Comparison of ENCODE assay signal across 24 mouse cellular contexts in the genomic region with DNA sequence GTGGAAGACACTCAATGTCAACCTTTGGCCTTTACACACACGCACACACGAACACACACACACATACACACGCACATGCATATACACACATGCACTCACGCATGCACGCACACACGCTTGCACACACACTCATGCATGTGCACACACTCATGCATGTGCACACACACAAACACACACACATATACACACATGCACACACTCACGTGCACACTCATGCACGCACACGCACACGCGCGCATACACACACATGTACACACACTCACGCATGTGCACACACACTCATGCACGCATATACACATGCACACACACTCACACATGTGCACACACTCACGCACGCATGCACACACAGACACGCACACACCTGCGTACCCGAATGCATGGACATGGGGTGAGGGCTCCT. TPM values are rescaled to one million over a fixed set of nuclear protein-coding genes. Genes with fewer than 3 reads are reported as not detected.
DNase-seq lines count a peak whose midpoint lies in the region; TF ChIP-seq lines count a peak whose summit lies in the region.
"Had no signal": no experiment of that assay in that cellular context is flagged by ENCODE, and none has a peak within 500 bp of the region (broad histone marks: within the 10 kb centered on the region; RNA-seq: fewer than 3 reads in every experiment).

No protein-coding gene starts in this region.

- no peak overlapping the region for H3K27ac ChIP-seq in testis, adult 2 months (ENCODE audit: control insufficient read depth, insufficient read depth, low read depth, low read length)
- H3K27ac ChIP-seq in MEL (ENCODE audit: control insufficient read depth, low read depth, low read length) = no peak overlapping the region
- H3K27ac ChIP-seq: embryonic facial prominence, embryonic 13.5 days; embryonic facial prominence, embryonic 15.5 days; forebrain, embryonic 13.5 days; forebrain, embryonic 15.5 days had no signal

- peaks cover 15% of the 10 kb centered on the region for H3K4me1 ChIP-seq in testis, adult 2 months (ENCODE audit: control insufficient read depth, insufficient read depth, low read length)
- no peaks in the 10 kb centered on the region for H3K4me1 ChIP-seq in MEL (ENCODE audit: control insufficient read depth in 1 of 2, insufficient read depth in 2 of 2, low read length in 2 of 2)
- H3K4me1 ChIP-seq: embryonic facial prominence, embryonic 13.5 days; forebrain, embryonic 13.5 days; forebrain, embryonic 15.5 days had no signal

- H3K79me2 ChIP-seq in MEL (ENCODE audit: control insufficient read depth, insufficient read depth, low read length, poor library complexity) = no peaks in the 10 kb centered on the region

- TF ChIP-seq EP300 in MEL (IDR thresholded peaks at IDR 0.05; ENCODE audit: low read depth in 1 of 2, low read length in 2 of 2) = no peak

- TF ChIP-seq RAD21 in MEL (IDR thresholded peaks at IDR 0.05; ENCODE audit: low read depth, low read length) = no peak

- TF ChIP-seq POLR2A in testis, adult 2 months (IDR thresholded peaks at IDR 0.05; ENCODE audit: control insufficient read depth, low read depth, low read length) = peak; percentile 28; the same call in 1 of the 2 replicates
- no peak for TF ChIP-seq POLR2A in MEL (IDR thresholded peaks at IDR 0.05; ENCODE audit: control insufficient read depth in 1 of 2, insufficient read depth in 1 of 2, low read depth in 1 of 2, low read length in 2 of 2, poor library complexity in 1 of 2)

- no peak for DNase-seq in testis, postnatal 10 days (ENCODE audit: low spot score)
- no peak for DNase-seq in MEL (ENCODE audit: low read depth, low spot score)
- no peak for DNase-seq in kidney, postnatal 25 days
- DNase-seq in ovary, postnatal 36 days (ENCODE audit: low spot score) = no peak
- DNase-seq: adrenal gland, adult 2 months; adrenal gland, postnatal 10 days; adrenal gland, postnatal 25 days; cerebellum, adult 11 months; cerebellum, adult 18-20 months; cerebellum, adult 8-10 months; cerebellum, adult 9-11 months; cerebellum, postnatal 14 days; cerebellum, postnatal 36 days; embryo, embryonic 11 days; forebrain, postnatal 0 days had no signal

- H3K9ac ChIP-seq in MEL (ENCODE audit: control insufficient read depth, low read depth, low read length, poor library complexity, severe bottlenecking) = no peak overlapping the region
- H3K9ac ChIP-seq: embryonic facial prominence, embryonic 13.5 days; embryonic facial prominence, embryonic 15.5 days; forebrain, embryonic 13.5 days; forebrain, embryonic 15.5 days; forebrain, postnatal 0 days had no signal

- H3K27me3 ChIP-seq in testis, adult 2 months (ENCODE audit: control insufficient read depth, insufficient read depth, low read length) = no peaks in the 10 kb centered on the region
- H3K27me3 ChIP-seq in MEL (ENCODE audit: control insufficient read depth in 1 of 2, insufficient read depth in 2 of 2, low read length in 2 of 2) = no peaks in the 10 kb centered on the region
- H3K27me3 ChIP-seq: embryonic facial prominence, embryonic 13.5 days; embryonic facial prominence, embryonic 15.5 days; forebrain, embryonic 13.5 days; forebrain, embryonic 15.5 days had no signal

- H3K4me3 ChIP-seq in testis, adult 2 months (ENCODE audit: control insufficient read depth, low read depth, low read length) = no peak overlapping the region
- no peak overlapping the region for H3K4me3 ChIP-seq in MEL (ENCODE audit: control insufficient read depth in 1 of 2, insufficient read depth in 1 of 2, low read depth in 2 of 2, low read length in 2 of 2)
- H3K4me3 ChIP-seq: embryonic facial prominence, embryonic 13.5 days; embryonic facial prominence, embryonic 15.5 days; forebrain, embryonic 13.5 days; forebrain, embryonic 15.5 days had no signal

- no peaks in the 10 kb centered on the region for H3K9me3 ChIP-seq in MEL (replicated peaks; ENCODE audit: insufficient read depth, low read length)
- H3K9me3 ChIP-seq: forebrain, embryonic 15.5 days had no signal

- no peaks in the 10 kb centered on the region for H3K36me3 ChIP-seq in testis, adult 2 months (ENCODE audit: control insufficient read depth, insufficient read depth, low read length)
- no peaks in the 10 kb centered on the region for H3K36me3 ChIP-seq in MEL (ENCODE audit: control insufficient read depth in 1 of 2, insufficient read depth in 2 of 2, low read length in 2 of 2)
- H3K36me3 ChIP-seq: forebrain, embryonic 15.5 days had no signal

- no peak for TF ChIP-seq CTCF in testis, adult 2 months (IDR thresholded peaks at IDR 0.05; ENCODE audit: control insufficient read depth, insufficient read depth, insufficient replicate concordance, low read depth, low read length)
- TF ChIP-seq CTCF in MEL (IDR thresholded peaks at IDR 0.05 in 2 of 3, conservative IDR thresholded peaks at IDR 0.05 in 1 of 3; ENCODE audit: control insufficient read depth in 1 of 3, insufficient read depth in 1 of 3, low read depth in 2 of 3, low read length in 3 of 3, poor library complexity in 1 of 3, severe bottlenecking in 1 of 3) = no peak

TF ChIP-seq in MEL, 35 proteins besides CTCF, POLR2A, EP300 and RAD21:
- no peak for TF ChIP-seq ZMIZ1 (IDR thresholded peaks at IDR 0.05; ENCODE audit: low read depth, low read length)
- TF ChIP-seq POLR2AphosphoS5 (IDR thresholded peaks at IDR 0.05; ENCODE audit: borderline replicate concordance, low read depth, low read length) = peak; percentile 56; the same call in 1 of the 2 replicates
- TF ChIP-seq NELFE (IDR thresholded peaks at IDR 0.05; ENCODE audit: low read depth, low read length) = no peak
- TF ChIP-seq CHD2 (IDR thresholded peaks at IDR 0.05; ENCODE audit: low read length) = no peak
- no peak for TF ChIP-seq HCFC1 (IDR thresholded peaks at IDR 0.05; ENCODE audit: low read depth, low read length)

RNA-seq across cellular contexts. Expression of gene Myl10, which starts 59.2 kb away (rescaled TPM):
- 148 and 150 TPM in 2 replicates for polyA plus RNA-seq in testis, adult 2 months (2012; rRNA removed)
- total RNA-seq in MEL (2012; rRNA removed) = 0.42 and 0.52 TPM in 2 replicates
- under 1 TPM in 1 of 2 experiments, not detected in 1; 0.11 TPM for polyA plus RNA-seq in MEL (2012; ENCODE audit: insufficient read depth in 1 of 2, insufficient read length in 2 of 2, low read depth in 1 of 2, low replicate concordance in 2 of 2, missing spikeins in 1 of 2)
- total RNA-seq: adrenal gland, adult 2 months; adrenal gland, postnatal 10 days; adrenal gland, postnatal 25 days; ES-E14; forebrain, postnatal 0 days had no signal
- polyA plus RNA-seq: adrenal gland, adult 2 months; brain, embryonic 14.5 days; embryonic facial prominence, embryonic 11.5 days; embryonic facial prominence, embryonic 13.5 days; embryonic facial prominence, embryonic 15.5 days; forebrain, embryonic 11.5 days; forebrain, embryonic 13.5 days; forebrain, embryonic 15.5 days; forebrain, postnatal 0 days had no signal

Comparison
In these comparisons a context has a peak if more than half of its experiments do, and no peak if none do; other contexts are left out.
1. RNA of gene Myl10, which starts 59.2 kb away (polyA plus RNA-seq): 148 to 150 TPM in testis, adult 2 months; 0.11 TPM in MEL; every median in the first group is over 100 times any median in the second.